In genomic region chr4:129130755-129131303, GRCm38 (mm10) we compare ENCODE assay signal across 1 mouse cellular context.
TF ChIP-seq lines count a peak whose summit lies in the region.

No protein-coding gene starts in this region.

TF ChIP-seq in CH12.LX, 34 proteins besides CTCF, POLR2A, EP300 and RAD21 (continued from another document):
- TF ChIP-seq MXI1 (IDR thresholded peaks at IDR 0.05; ENCODE audit: low read depth, low read length) (no peak), MEF2A (IDR thresholded peaks at IDR 0.05; ENCODE audit: borderline replicate concordance, low read depth, low read length) (no peak), UBTF (IDR thresholded peaks at IDR 0.05; ENCODE audit: low read depth, low read length) (no peak), PAX5 (IDR thresholded peaks at IDR 0.05; ENCODE audit: low read length) (no peak), NELFE (IDR thresholded peaks at IDR 0.05; ENCODE audit: low read depth, low read length) (peak; percentile 58; the same call in 1 of the 2 replicates)
